Mouse (Mus musculus) cerebellum, adult 2 months (tissue): ENCODE results near the gene Dhrs7.
"Not testable (repeated sequence)": the region's sequence is repeated elsewhere in the genome, so short reads cannot be mapped to it uniquely, and the experiment has no call there.

Experiments
- CTCF ChIP-seq: fragments of 200-500 bp; IDR thresholded peaks from 2 replicates; pipeline ENCODE4 v1.5.1; 2011; ENCODE audit warnings: low read depth, mild to moderate bottlenecking, control low read depth, low read length, moderate library complexity, borderline replicate concordance; ENCODE audit not compliant: insufficient read depth
- POLR2A ChIP-seq: fragments of 200-500 bp; IDR thresholded peaks from 2 replicates; pipeline ENCODE4 v1.6.1; 2011; ENCODE audit warnings: low read length, control low read depth, borderline replicate concordance; ENCODE audit not compliant: insufficient read depth

DNA sequence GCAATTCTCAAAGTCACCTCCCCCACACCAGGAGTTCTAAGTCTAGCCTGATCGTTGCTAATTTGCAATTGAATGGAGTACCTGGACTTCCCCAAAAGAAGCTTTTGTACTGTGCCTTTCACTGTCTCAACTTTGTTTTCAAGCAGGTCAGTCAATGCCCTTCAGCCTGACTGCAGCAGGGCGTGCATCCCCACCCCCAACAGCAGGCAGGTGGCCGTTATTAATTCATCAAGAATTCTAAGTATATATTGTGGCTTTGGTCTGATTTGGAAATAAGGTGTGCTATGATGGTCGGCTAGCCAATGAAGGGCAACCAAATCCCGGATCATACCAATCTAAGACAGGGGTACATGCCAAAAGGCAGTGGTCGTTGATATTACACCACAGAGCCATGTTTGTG is 23.0 kb upstream of the Dhrs7 start:
- not testable (repeated sequence) for TF ChIP-seq POLR2A, CTCF
